Mouse (Mus musculus): ENCODE measurements at regions not wholly inside any gene's neighbourhood (a gene's known extent, or its start where the extent isn't known, plus 50 kb on each side); places are given as distances from the start of the nearest gene placed in this dataset.

DNA sequence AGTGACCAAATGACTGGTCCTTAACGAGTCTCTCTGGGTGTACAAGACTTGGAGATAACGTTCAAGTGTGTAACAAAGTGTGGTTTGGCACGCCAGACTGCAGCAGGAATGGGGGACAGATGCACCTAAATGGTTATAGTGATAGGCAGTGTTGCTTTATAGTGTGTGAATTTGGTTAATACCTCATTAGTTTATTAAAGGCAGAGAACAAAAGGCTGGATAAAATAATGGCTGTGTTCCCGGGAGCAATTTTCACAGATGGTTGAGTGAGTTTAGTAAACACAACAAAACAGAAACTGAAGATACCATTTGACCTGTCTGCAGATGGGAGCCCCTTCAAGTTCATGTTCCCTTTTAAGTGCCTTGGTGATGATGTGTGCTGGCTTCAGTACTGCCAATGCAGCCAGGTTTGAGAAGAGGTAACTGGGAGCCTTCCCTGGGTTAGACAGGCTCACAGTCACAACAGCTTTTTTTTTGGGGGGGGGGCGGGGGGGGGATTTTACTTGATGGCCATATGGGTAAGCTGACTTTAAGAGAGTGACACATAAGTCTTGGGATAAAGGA is 108.4 kb downstream of the Actbl2 start:
- no peak for TF ChIP-seq CTCF (IDR thresholded peaks at IDR 0.05; ENCODE audit: low read depth)
- no peak for TF ChIP-seq EP300 (IDR thresholded peaks at IDR 0.05; ENCODE audit: low read depth)
